Mouse (Mus musculus): ENCODE measurements at regions not wholly inside any gene's neighbourhood (a gene's known extent, or its start where the extent isn't known, plus 50 kb on each side); places are given as distances from the start of the nearest gene placed in this dataset.

- Histone ChIP-seq H3K4me3 (ENCODE audit: inconsistent target) (no peak overlapping the region), H3K27ac (no peak overlapping the region), H3K79me2 (ENCODE audit: inconsistent target) (no peaks in the 10 kb centered on the region), H3K36me3 (ENCODE audit: inconsistent target) (no peaks in the 10 kb centered on the region)
- WGBS (ENCODE audit: missing documents): 72% methylated on average over 5 of the region's 5 CpGs
Measured at GRCm38 (mm10) chr16:93446970-93447369, 156.9 kb downstream of the Setd4 start.

GRCm38 (mm10) chr16:93446206-93446605 is 157.7 kb downstream of the Setd4 start:
- Histone ChIP-seq H3K79me2 (ENCODE audit: inconsistent target) (no peaks in the 10 kb centered on the region), H3K4me3 (ENCODE audit: inconsistent target) (no peak overlapping the region), H3K27ac (no peak overlapping the region), H3K36me3 (ENCODE audit: inconsistent target) (no peaks in the 10 kb centered on the region)
- WGBS (ENCODE audit: missing documents): 95% methylated on average over 8 of the region's 13 CpGs

- no peaks in the 10 kb centered on the region for H3K36me3 ChIP-seq (ENCODE audit: inconsistent target)
- no peaks in the 10 kb centered on the region for H3K79me2 ChIP-seq (ENCODE audit: inconsistent target)
- WGBS (ENCODE audit: missing documents): 79% methylated on average over 10 of the region's 11 CpGs
Measured at GRCm38 (mm10) chr16:93442837-93443236, 161.0 kb downstream of the Setd4 start.

GRCm38 (mm10) chr16:93437608-93438425 is 166.0 kb downstream of the Setd4 start:
- WGBS (ENCODE audit: missing documents): 55% methylated on average over 14 of the region's 14 CpGs
- no peaks in the 10 kb centered on the region for H3K36me3 ChIP-seq (ENCODE audit: inconsistent target)
- H3K4me3 ChIP-seq (ENCODE audit: inconsistent target): no peak overlapping the region
- H3K79me2 ChIP-seq (ENCODE audit: inconsistent target): no peaks in the 10 kb centered on the region
- no peak overlapping the region for H3K27ac ChIP-seq

More at GRCm38 (mm10) chr16:93442837-93443236, 161.0 kb downstream of the Setd4 start:
- Histone ChIP-seq H3K27ac (no peak overlapping the region), H3K4me3 (ENCODE audit: inconsistent target) (no peak overlapping the region)

GRCm38 (mm10) chr16:93436732-93437131 is 167.1 kb downstream of the Setd4 start:
- Histone ChIP-seq H3K27ac (no peak overlapping the region), H3K79me2 (ENCODE audit: inconsistent target) (no peaks in the 10 kb centered on the region), H3K4me3 (ENCODE audit: inconsistent target) (no peak overlapping the region), H3K36me3 (ENCODE audit: inconsistent target) (no peaks in the 10 kb centered on the region)
- 39% methylated on average over 3 of the region's 3 CpGs for WGBS (ENCODE audit: missing documents)

GRCm38 (mm10) chr16:93431316-93431715 is 172.5 kb downstream of the Setd4 start:
- WGBS (ENCODE audit: missing documents): 95% methylated on average over 5 of the region's 5 CpGs
- Histone ChIP-seq H3K4me3 (ENCODE audit: inconsistent target) (no peak overlapping the region), H3K36me3 (ENCODE audit: inconsistent target) (no peaks in the 10 kb centered on the region), H3K79me2 (ENCODE audit: inconsistent target) (no peaks in the 10 kb centered on the region), H3K27ac (no peak overlapping the region)

GRCm38 (mm10) chr16:93429324-93429781 is 174.5 kb downstream of the Setd4 start:
- Histone ChIP-seq H3K79me2 (ENCODE audit: inconsistent target) (no peaks in the 10 kb centered on the region), H3K36me3 (ENCODE audit: inconsistent target) (no peaks in the 10 kb centered on the region), H3K27ac (no peak overlapping the region), H3K4me3 (ENCODE audit: inconsistent target) (no peak overlapping the region)
- WGBS (ENCODE audit: missing documents): 17% methylated on average over 8 of the region's 8 CpGs

GRCm38 (mm10) chr16:93427264-93427663 is 176.6 kb downstream of the Setd4 start:
- Histone ChIP-seq H3K4me3 (ENCODE audit: inconsistent target) (no peak overlapping the region), H3K27ac (no peak overlapping the region), H3K79me2 (ENCODE audit: inconsistent target) (no peaks in the 10 kb centered on the region), H3K36me3 (ENCODE audit: inconsistent target) (no peaks in the 10 kb centered on the region)
- WGBS (ENCODE audit: missing documents): 72% methylated on average over 4 of the region's 4 CpGs

- Histone ChIP-seq H3K4me3 (ENCODE audit: inconsistent target) (no peak overlapping the region), H3K79me2 (ENCODE audit: inconsistent target) (no peaks in the 10 kb centered on the region), H3K36me3 (ENCODE audit: inconsistent target) (no peaks in the 10 kb centered on the region), H3K27ac (no peak overlapping the region)
- 87% methylated on average over 5 of the region's 6 CpGs for WGBS (ENCODE audit: missing documents)
Measured at GRCm38 (mm10) chr16:93425731-93426130, 178.1 kb downstream of the Setd4 start.

GRCm38 (mm10) chr16:93423174-93423573 is 180.7 kb downstream of the Setd4 start:
- 38% methylated on average over 13 of the region's 13 CpGs for WGBS (ENCODE audit: missing documents)
- no peak overlapping the region for H3K4me3 ChIP-seq (ENCODE audit: inconsistent target)
- no peak overlapping the region for H3K27ac ChIP-seq

GRCm38 (mm10) chr16:93422221-93422620 is 181.6 kb downstream of the Setd4 start:
- Histone ChIP-seq H3K4me3 (ENCODE audit: inconsistent target) (no peak overlapping the region), H3K36me3 (ENCODE audit: inconsistent target) (no peaks in the 10 kb centered on the region), H3K27ac (no peak overlapping the region), H3K79me2 (ENCODE audit: inconsistent target) (no peaks in the 10 kb centered on the region)
- WGBS (ENCODE audit: missing documents): 60% methylated on average over 13 of the region's 13 CpGs

More at GRCm38 (mm10) chr16:93423174-93423573, 180.7 kb downstream of the Setd4 start:
- Histone ChIP-seq H3K79me2 (ENCODE audit: inconsistent target) (no peaks in the 10 kb centered on the region), H3K36me3 (ENCODE audit: inconsistent target) (no peaks in the 10 kb centered on the region)

- Histone ChIP-seq H3K4me3 (ENCODE audit: inconsistent target) (no peak overlapping the region), H3K79me2 (ENCODE audit: inconsistent target) (no peaks in the 10 kb centered on the region), H3K27ac (no peak overlapping the region), H3K36me3 (ENCODE audit: inconsistent target) (no peaks in the 10 kb centered on the region)
- WGBS (ENCODE audit: missing documents): 94% methylated on average over 8 of the region's 8 CpGs
Measured at GRCm38 (mm10) chr16:93418246-93418645, 185.6 kb downstream of the Setd4 start.

- Histone ChIP-seq H3K79me2 (ENCODE audit: inconsistent target) (no peaks in the 10 kb centered on the region), H3K4me3 (ENCODE audit: inconsistent target) (no peak overlapping the region), H3K36me3 (ENCODE audit: inconsistent target) (no peaks in the 10 kb centered on the region), H3K27ac (no peak overlapping the region)
- WGBS (ENCODE audit: missing documents): 97% methylated on average over 8 of the region's 8 CpGs
Measured at GRCm38 (mm10) chr16:93417831-93418230, 186.0 kb downstream of the Setd4 start.

- H3K79me2 ChIP-seq (ENCODE audit: inconsistent target): no peaks in the 10 kb centered on the region
- no peaks in the 10 kb centered on the region for H3K36me3 ChIP-seq (ENCODE audit: inconsistent target)
- WGBS (ENCODE audit: missing documents): 19% methylated on average over 16 of the region's 16 CpGs
- no peak overlapping the region for H3K27ac ChIP-seq
- no peak overlapping the region for H3K4me3 ChIP-seq (ENCODE audit: inconsistent target)
Measured at GRCm38 (mm10) chr16:93392024-93392675, 211.7 kb downstream of the Setd4 start.

- Histone ChIP-seq H3K79me2 (ENCODE audit: inconsistent target) (no peaks in the 10 kb centered on the region), H3K36me3 (ENCODE audit: inconsistent target) (no peaks in the 10 kb centered on the region), H3K4me3 (ENCODE audit: inconsistent target) (no peak overlapping the region), H3K27ac (no peak overlapping the region)
- 69% methylated on average over 11 of the region's 11 CpGs for WGBS (ENCODE audit: missing documents)
Measured at GRCm38 (mm10) chr16:93387578-93388116, 216.2 kb downstream of the Setd4 start.
